Mouse (Mus musculus) lung, adult 2 months (tissue): ENCODE measurements around the gene Vps13c.
A peak's percentile ranks its signal among the peaks of the same experiment; 100 is the strongest.

Source experiments
- CTCF ChIP-seq: fragments of 200-500 bp; IDR thresholded peaks from 2 replicates; pipeline ENCODE4 v1.5.1; 2011; ENCODE audit warnings: mild to moderate bottlenecking, low read length, control low read depth; ENCODE audit not compliant: insufficient read depth
- POLR2A ChIP-seq: fragments of 200-500 bp; IDR thresholded peaks from 2 replicates; pipeline ENCODE4 v1.6.1; 2011; ENCODE audit warnings: low read depth, mild to moderate bottlenecking, control low read depth, low read length, borderline replicate concordance; ENCODE audit errors: extremely low read depth

DNA sequence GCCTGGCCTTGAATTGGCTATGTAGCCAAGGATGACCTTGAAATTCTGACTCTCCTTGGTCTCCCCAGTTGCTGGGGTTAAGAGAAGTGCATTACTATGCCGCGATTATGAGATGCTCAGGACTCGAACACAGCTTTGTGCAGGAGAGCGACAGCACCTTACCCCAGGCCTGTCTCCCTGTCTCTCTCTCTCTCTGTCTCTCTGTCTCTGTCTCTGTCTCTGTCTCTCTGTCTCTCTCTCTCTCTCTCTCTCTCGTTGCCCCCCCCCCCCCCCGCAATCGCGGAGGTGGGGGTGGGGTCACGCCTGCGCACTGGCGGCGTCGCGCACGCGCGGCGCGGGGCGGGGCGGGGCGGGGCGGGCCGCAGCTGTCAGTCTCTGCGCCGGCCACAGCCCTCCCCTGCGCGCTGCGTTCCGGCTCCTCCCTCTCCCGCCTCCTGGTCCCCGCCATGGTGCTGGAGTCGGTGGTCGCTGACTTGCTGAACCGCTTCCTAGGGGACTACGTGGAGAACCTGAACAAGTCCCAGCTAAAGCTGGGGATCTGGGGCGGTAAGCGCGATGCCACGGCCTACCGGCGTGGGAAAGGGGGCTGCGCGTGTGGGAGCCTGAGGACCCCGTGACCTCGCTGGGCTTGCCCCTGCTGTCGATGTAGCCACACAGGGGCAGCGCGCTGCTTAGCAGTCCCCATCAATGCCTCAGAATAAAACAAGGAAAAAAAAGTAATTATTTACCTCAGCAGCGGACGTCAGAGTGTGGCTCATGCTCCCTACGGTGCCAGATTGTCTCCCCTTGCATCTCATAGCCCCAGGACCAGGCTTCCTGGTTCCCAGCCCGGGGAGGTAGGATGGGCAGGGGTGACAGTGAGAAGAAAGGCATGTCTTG, at the start of gene Vps13c:
- TF ChIP-seq CTCF (no peak), POLR2A (peak; percentile 73; the same call in 1 of the 2 replicates)
